Mouse (Mus musculus) hindbrain, postnatal 0 days (tissue): ENCODE measurements around the gene Sh3pxd2b. TPM values are rescaled to one million over a fixed set of nuclear protein-coding genes. Genes with fewer than 3 reads are reported as not detected.

Experiments
- ATAC-seq: fragments of 200-750 bp; cut with Nextera tagmentation; 2 replicates; pipeline ENCODE4 v1.8.0; 2017; ENCODE audit warnings: mild to moderate bottlenecking, moderate TSS enrichment, moderate library complexity
- DNase-seq: peaks from one replicate; pipeline ENCODE4 v3.0.0-alpha.2; 2015; ENCODE audit warnings: low spot score
- H3K27ac ChIP-seq: fragments of 300-500 bp; sonication (generic); 2 replicates; pipeline ENCODE4 v1.5.1; 2014; ENCODE audit warnings: mild to moderate bottlenecking
- H3K27me3 ChIP-seq: fragments of 300-500 bp; sonication (generic); 2 replicates; pipeline ENCODE4 v1.6.1; 2014; ENCODE audit warnings: low read length, mixed read lengths; ENCODE audit not compliant: insufficient read depth
- H3K36me3 ChIP-seq: fragments of 300-500 bp; sonication (generic); 2 replicates; pipeline ENCODE4 v1.6.1; 2014; ENCODE audit warnings: low read length, mixed read lengths; ENCODE audit not compliant: insufficient read depth
- H3K4me1 ChIP-seq: fragments of 300-500 bp; sonication (generic); 2 replicates; pipeline ENCODE4 v1.6.1; 2014; ENCODE audit warnings: antibody characterized with exemption, low read length, mixed read lengths; ENCODE audit not compliant: insufficient read depth
- H3K4me2 ChIP-seq: fragments of 300-500 bp; sonication (generic); 2 replicates; pipeline ENCODE4 v1.6.1; 2014; ENCODE audit warnings: low read depth, mild to moderate bottlenecking, low read length, moderate library complexity, mixed read lengths
- H3K4me3 ChIP-seq: fragments of 300-500 bp; sonication (generic); 2 replicates; pipeline ENCODE4 v1.5.1; 2014; ENCODE audit warnings: low read length
- H3K9ac ChIP-seq: fragments of 300-500 bp; sonication (generic); replicated peaks from 2 replicates; pipeline ENCODE4 v1.6.1; 2014; ENCODE audit warnings: mild to moderate bottlenecking, low read length, moderate library complexity, mixed read lengths
- H3K9me3 ChIP-seq: fragments of 300-500 bp; sonication (generic); 2 replicates; pipeline ENCODE4 v1.6.1; 2016; ENCODE audit warnings: low read length, mixed read lengths
- CTCF ChIP-seq: IDR thresholded peaks from 2 replicates; pipeline ENCODE4 v1.5.1; 2016; ENCODE audit warnings: antibody characterized with exemption, control low read depth, low read depth
- WGBS: fragments of 180-500 bp; shearing (Covaris S2); extraction: QIAGEN DNeasy Blood & Tissue Kit; methylation state at CpG from one replicate; pipeline ENCODE4 v1.1.7; 2014; 5-methylcytosine and 5-hydroxymethylcytosine counted together
- polyA plus RNA-seq: library from polyadenylated mRNA; unstranded; fragments of >200 nt; fragmentation: Nextera tagmentation; extraction: Ambion mirVana; gene quantifications from 2 replicates; pipeline ENCODE4 v1.2.1, GENCODE M21; 2015
- total RNA-seq: library from RNA; depleted of rRNA; stranded (reverse); fragments of >200 nt; gene quantifications from 2 replicates; pipeline ENCODE4 v1.2.3, GENCODE M21; 2014

Gene Sh3pxd2b
- total and polyA plus RNA-seq, 2 experiments from 2014 or later, result 7.4 to 37.4 TPM

DNA sequence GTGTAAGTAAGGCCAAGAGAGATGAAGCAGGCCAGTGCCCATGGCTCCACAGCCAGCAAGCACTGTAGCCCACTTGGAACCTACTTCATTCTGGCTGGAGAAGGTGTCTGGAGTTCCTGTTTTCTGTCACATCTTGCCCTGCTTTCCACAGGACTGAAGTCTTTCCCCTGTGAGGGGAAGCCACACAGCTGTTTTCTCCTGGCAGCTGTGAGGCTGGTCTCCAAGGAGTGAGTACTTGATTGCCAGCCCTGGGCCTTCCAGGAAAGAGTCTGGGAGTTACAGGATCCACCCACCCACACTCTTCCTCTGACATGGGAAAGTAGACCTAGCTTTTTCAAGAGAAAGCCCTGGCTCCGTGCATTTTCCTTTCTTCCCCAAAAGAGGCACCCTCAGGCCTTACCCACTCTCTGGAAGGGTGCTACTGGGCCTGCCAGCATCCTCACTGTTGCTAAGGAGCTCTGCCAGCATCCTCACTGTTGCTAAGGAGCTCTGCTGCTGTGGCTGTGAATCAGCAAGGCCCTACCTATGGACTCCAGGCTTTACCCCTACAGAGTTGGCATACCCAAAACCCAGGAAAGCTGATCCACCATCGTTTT is 44.7 kb upstream of the Sh3pxd2b start:
- no peak for ATAC-seq
- 38% methylated on average over 2 of the region's 2 CpGs for WGBS
- Histone ChIP-seq H3K27me3 (no peaks in the 10 kb centered on the region), H3K4me2 (no peak overlapping the region), H3K27ac (peak overlapping the region; percentile 27; the same call in 1 of the 2 replicates), H3K4me3 (no peak overlapping the region), H3K36me3 (no peaks in the 10 kb centered on the region), H3K4me1 (no peaks in the 10 kb centered on the region), H3K9ac (no peak overlapping the region), H3K9me3 (no peaks in the 10 kb centered on the region)
- no peak for TF ChIP-seq CTCF
- peak; percentile 52 for DNase-seq

DNA sequence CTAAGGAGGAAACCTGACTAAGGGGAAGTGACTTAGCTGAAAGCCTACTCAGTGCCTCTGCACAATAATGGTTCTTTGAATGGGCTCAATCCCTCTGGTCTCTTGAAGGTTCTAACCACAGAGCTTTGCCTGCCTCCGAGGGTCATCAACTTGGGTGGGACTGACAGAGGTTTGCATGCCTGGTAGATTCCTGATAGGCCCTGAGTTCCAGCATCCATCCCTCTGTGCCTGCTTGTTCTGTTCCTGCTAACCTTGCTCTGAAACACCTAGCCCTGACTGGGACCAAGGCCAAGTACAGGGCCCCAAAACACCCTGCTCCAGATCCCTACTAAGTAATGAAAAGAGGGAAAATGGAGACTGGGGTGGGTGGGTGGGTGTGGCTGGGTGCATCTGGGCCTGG is 44.2 kb upstream of the Sh3pxd2b start:
- H3K9ac ChIP-seq, result no peak overlapping the region
- no peaks in the 10 kb centered on the region for H3K4me1 ChIP-seq
- no peaks in the 10 kb centered on the region for H3K27me3 ChIP-seq
- no peak overlapping the region for H3K4me2 ChIP-seq
- no peak for ATAC-seq
- no peaks in the 10 kb centered on the region for H3K9me3 ChIP-seq
- WGBS, result 86% methylated on average over 1 of the region's 1 CpGs
- no peak for TF ChIP-seq CTCF
- H3K27ac ChIP-seq, result peak overlapping the region; percentile 27; the same call in 1 of the 2 replicates
- no peak for DNase-seq
- H3K36me3 ChIP-seq, result no peaks in the 10 kb centered on the region
- no peak overlapping the region for H3K4me3 ChIP-seq

DNA sequence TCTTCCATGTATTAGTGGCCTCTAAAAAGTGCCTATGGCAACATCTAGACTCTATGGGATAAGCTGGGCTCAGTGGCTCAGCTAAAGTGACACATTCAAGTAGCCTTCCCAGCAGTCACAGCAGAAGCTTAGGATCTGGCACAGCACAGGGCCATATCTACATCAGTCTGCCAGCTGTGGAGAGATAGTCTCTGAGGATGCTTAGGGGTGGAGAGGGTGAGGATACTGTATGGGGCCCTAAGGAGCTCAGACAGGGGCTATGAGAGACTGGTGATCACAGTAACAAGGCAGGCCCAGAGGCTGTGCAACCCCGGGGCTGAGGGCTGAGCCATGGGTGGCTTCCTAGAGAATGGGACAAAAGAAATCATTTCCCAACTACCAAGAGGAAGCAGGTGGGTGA is 40.6 kb upstream of the Sh3pxd2b start:
- Histone ChIP-seq H3K4me3 (no peak overlapping the region), H3K36me3 (no peaks in the 10 kb centered on the region), H3K4me2 (no peak overlapping the region), H3K27ac (no peak overlapping the region), H3K9me3 (no peaks in the 10 kb centered on the region), H3K9ac (no peak overlapping the region), H3K27me3 (no peaks in the 10 kb centered on the region), H3K4me1 (no peaks in the 10 kb centered on the region)
- WGBS, result 76% methylated on average over 1 of the region's 1 CpGs
- no peak for DNase-seq
- ATAC-seq, result no peak
- TF ChIP-seq CTCF, result no peak

DNA sequence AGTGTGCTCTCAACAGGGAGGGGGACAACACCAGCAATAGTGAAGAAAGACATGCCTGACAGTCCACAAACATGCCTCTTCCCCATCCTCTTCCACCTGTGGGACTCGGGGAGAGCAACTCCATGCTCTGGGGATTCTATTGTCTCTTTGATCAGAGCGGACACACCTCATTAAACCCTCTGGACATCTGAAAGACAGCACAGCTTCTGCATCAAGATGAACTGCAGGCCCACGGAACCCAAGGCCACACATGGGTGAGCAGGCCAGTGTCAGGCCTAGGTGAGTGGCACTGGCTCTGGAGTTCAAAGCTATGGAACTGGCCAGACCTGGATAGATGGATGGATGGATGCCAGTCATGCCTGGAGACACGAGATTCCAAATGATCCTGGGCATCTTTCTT is 38.2 kb upstream of the Sh3pxd2b start:
- no peaks in the 10 kb centered on the region for H3K9me3 ChIP-seq
- no peak overlapping the region for H3K4me3 ChIP-seq
- no peak overlapping the region for H3K27ac ChIP-seq
- no peaks in the 10 kb centered on the region for H3K27me3 ChIP-seq
- no peak overlapping the region for H3K9ac ChIP-seq
- ATAC-seq, result no peak
- WGBS, result 37% methylated on average over 4 of the region's 4 CpGs
- TF ChIP-seq CTCF, result no peak
- no peak overlapping the region for H3K4me2 ChIP-seq
- no peak for DNase-seq
- H3K4me1 ChIP-seq, result no peaks in the 10 kb centered on the region
- H3K36me3 ChIP-seq, result no peaks in the 10 kb centered on the region

DNA sequence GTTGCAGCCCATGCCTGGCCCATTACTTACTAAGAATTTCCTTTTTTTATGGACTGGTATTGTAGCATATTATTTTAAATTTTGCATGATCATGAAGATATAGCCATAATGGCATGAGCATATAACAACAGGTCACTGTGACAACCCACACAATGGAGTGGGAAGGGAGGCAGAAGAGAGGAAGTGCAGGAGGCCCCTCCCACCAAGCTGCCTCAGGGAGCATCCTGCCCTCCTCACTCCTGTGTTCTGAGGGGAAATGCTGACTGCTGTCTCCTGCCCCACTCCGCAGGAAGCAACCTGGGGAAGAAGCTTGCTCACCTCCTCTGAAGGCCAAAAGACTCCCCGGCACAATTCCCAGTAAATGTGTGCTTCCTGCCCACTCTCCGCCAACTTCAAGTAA is 37.7 kb upstream of the Sh3pxd2b start:
- DNase-seq, result no peak
- no peaks in the 10 kb centered on the region for H3K36me3 ChIP-seq
- no peak overlapping the region for H3K9ac ChIP-seq
- no peaks in the 10 kb centered on the region for H3K9me3 ChIP-seq
- 69% methylated on average over 3 of the region's 3 CpGs for WGBS
- H3K4me1 ChIP-seq, result no peaks in the 10 kb centered on the region
- no peak for ATAC-seq
- no peaks in the 10 kb centered on the region for H3K27me3 ChIP-seq
- no peak overlapping the region for H3K4me3 ChIP-seq
- no peak overlapping the region for H3K4me2 ChIP-seq
- no peak for TF ChIP-seq CTCF
- no peak overlapping the region for H3K27ac ChIP-seq

DNA sequence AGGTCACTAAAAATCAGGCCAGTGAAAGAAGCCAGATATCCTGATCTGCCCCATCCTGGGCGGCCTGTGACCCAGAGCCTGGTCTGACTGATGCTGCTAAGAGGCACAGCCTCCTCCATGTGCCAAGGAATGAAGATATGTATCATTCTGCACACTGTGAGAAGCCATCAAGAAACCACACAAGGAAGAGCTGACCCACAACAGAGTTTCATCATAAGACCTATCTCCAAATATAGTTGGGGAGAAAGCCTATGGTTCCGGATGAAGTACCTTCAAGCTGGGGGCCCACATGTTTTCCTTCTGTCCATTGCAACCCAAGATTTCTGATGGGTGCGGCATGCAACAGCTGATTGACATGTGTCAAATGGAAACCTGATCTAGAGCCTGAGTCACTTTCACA is 31.6 kb upstream of the Sh3pxd2b start:
- no peaks in the 10 kb centered on the region for H3K4me1 ChIP-seq

DNA sequence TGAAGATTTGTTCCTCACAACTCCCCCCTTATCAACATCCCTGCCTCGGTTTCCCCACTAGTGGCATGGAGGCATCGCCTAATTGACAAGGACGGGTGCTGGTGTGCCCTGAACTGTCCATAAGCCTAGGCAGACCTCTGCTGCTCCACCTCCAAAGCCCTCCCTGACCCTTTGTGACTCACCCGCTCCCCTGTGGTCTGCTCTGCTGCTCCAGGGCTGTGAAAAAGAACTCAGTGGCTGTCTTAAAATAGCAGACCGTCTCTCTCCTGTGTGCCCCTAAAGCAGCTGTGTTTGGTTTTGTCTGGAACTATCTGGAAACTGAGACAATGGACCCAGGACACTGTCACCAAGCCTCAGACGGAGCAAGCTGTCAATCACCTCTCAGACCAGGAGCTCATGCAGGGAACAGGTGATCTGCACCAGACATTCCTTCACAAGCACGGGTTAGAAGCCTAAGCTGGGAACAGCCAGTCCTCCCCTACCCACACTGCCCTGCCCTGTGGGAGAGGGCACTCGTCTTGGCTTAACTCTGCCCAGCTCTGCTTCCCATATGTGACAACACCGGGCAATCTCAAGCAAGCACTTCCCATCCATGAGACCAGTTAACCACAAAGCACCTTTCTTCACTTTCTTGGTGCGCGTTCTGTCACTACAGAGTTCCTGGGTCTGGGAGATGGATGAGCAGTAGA is 27.0 kb upstream of the Sh3pxd2b start:
- H3K36me3 ChIP-seq, result no peaks in the 10 kb centered on the region
- H3K9ac ChIP-seq, result no peak overlapping the region
- H3K9me3 ChIP-seq, result no peaks in the 10 kb centered on the region
- no peak for TF ChIP-seq CTCF
- no peak overlapping the region for H3K4me2 ChIP-seq
- DNase-seq, result no peak
- H3K27ac ChIP-seq, result no peak overlapping the region
- WGBS, result 71% methylated on average over 11 of the region's 11 CpGs
- no peaks in the 10 kb centered on the region for H3K4me1 ChIP-seq
- ATAC-seq, result no peak; the same call in 1 of the 2 replicates
- H3K27me3 ChIP-seq, result no peaks in the 10 kb centered on the region
- H3K4me3 ChIP-seq, result no peak overlapping the region

More for the DNA sequence above, 31.6 kb upstream of the Sh3pxd2b start:
- H3K9me3 ChIP-seq, result no peaks in the 10 kb centered on the region
- no peaks in the 10 kb centered on the region for H3K27me3 ChIP-seq
- no peak for ATAC-seq
- no peak overlapping the region for H3K4me2 ChIP-seq
- no peak overlapping the region for H3K27ac ChIP-seq
- 92% methylated on average over 3 of the region's 3 CpGs for WGBS
- H3K36me3 ChIP-seq, result no peaks in the 10 kb centered on the region
- DNase-seq, result no peak
- no peak for TF ChIP-seq CTCF
- no peak overlapping the region for H3K9ac ChIP-seq
- H3K4me3 ChIP-seq, result no peak overlapping the region
